Mouse (Mus musculus) midbrain, embryonic 10.5 days (tissue): ENCODE results near the gene Plekhg1. TPM values are rescaled to one million over a fixed set of nuclear protein-coding genes. Genes with fewer than 3 reads are reported as not detected.

Experiments used
- DNase-seq: peaks from one replicate; pipeline ENCODE4 v3.0.0-alpha.2; 2017; ENCODE audit warnings: low spot score
- H3K27ac ChIP-seq: fragments of 300-500 bp; sonication (generic); replicated peaks from 2 replicates; pipeline ENCODE4 v1.5.1; 2016; ENCODE audit warnings: mild to moderate bottlenecking
- H3K27me3 ChIP-seq: fragments of 300-500 bp; sonication (generic); 2 replicates; pipeline ENCODE4 v1.6.1; 2016; ENCODE audit warnings: low read depth, mild to moderate bottlenecking; ENCODE audit not compliant: poor library complexity, severe bottlenecking
- H3K36me3 ChIP-seq: fragments of 300-500 bp; sonication (generic); 2 replicates; pipeline ENCODE4 v1.6.1; 2016; ENCODE audit warnings: mild to moderate bottlenecking, moderate library complexity
- H3K4me1 ChIP-seq: fragments of 300-500 bp; sonication (generic); 2 replicates; pipeline ENCODE4 v1.6.1; 2016
- H3K4me3 ChIP-seq: fragments of 300-500 bp; sonication (generic); 2 replicates; pipeline ENCODE4 v1.5.1; 2016; ENCODE audit warnings: mild to moderate bottlenecking, moderate library complexity
- H3K9me3 ChIP-seq: fragments of 300-500 bp; sonication (generic); replicated peaks from 2 replicates; pipeline ENCODE4 v1.6.1; 2016; ENCODE audit warnings: mild to moderate bottlenecking
- WGBS: fragments of 180-500 bp; shearing (Covaris S2); methylation state at CpG from one replicate; pipeline ENCODE4 v1.1.7; 2016; 5-methylcytosine and 5-hydroxymethylcytosine counted together
- polyA plus RNA-seq: library from polyadenylated mRNA; unstranded; fragments of >200 nt; fragmentation: Nextera tagmentation; extraction: Ambion mirVana; gene quantifications from 2 replicates; pipeline ENCODE4 v1.2.1, GENCODE M21; 2016

Plekhg1 gene
- polyA plus RNA-seq, 1 experiment from 2014 or later = 11.7 TPM

DNA sequence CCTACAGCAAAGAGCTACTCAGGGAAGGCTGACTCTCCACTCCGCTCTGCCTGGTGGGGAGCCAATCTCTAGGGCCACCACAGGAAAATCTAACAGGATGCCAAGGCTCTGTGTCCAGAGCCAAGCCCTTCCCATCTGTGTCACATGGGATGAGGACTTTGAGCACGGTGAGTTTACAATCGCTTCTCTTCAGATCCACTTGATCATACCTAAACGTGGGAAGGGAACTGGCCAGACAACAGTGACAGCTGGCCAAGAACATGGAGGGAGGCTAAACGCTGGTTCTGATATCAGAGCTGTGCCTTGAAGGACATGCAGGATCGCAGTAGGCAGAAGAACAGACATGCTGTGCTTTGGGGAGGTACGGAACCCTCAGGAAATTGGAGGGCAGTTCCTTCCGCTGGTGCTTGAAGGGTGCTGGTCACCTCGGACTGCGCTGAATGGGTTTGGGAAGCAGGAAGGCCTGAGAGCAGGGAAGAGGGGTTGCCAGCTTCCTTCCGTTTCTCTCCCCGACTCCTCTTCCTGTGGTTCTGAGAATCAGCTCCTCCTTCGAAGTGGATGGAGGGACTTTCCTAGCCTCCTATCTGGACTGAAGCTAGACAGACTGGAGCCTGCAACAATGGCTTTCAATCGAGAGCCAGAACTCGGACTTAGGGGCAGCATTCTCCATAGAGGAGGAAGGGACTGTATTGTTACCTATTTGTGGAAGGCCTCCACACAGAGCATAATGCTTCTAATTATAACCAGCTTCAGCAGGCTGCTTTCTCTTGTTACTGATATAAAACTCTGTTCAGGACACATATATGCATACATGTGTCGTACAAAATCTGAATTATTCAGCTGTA is 21.9 kb upstream of the Plekhg1 start:
- Histone ChIP-seq H3K36me3 (no peaks in the 10 kb centered on the region), H3K27ac (no peak overlapping the region), H3K9me3 (no peaks in the 10 kb centered on the region), H3K4me3 (no peak overlapping the region), H3K27me3 (no peaks in the 10 kb centered on the region), H3K4me1 (peaks cover 29% of the 10 kb centered on the region)
- no peak for DNase-seq
- WGBS = 72% methylated on average over 16 of the region's 16 CpGs

DNA sequence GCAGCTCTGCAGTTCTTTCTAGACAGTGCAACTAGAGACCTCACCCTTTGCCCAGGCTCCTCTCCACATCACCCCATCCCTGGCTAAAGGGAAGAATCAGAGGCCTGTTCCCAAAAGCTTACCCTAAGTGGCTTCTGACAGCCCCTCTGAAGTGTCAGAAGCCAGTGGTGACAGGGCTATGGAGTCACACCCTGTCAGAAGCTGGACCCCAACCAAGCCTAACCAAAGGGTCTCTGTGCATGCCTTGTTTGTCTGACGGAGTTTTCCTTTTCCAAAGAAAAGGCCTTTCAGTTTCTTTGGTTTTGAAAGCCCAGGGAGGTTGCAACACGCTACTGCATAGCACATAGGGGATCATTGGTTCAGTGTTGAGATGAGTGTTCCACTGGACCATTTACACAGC is 19.9 kb upstream of the Plekhg1 start:
- Histone ChIP-seq H3K4me1 (peaks cover 29% of the 10 kb centered on the region), H3K4me3 (no peak overlapping the region), H3K36me3 (no peaks in the 10 kb centered on the region), H3K27ac (no peak overlapping the region), H3K9me3 (no peaks in the 10 kb centered on the region), H3K27me3 (no peaks in the 10 kb centered on the region)
- no peak for DNase-seq
- 82% methylated on average over 2 of the region's 2 CpGs for WGBS

DNA sequence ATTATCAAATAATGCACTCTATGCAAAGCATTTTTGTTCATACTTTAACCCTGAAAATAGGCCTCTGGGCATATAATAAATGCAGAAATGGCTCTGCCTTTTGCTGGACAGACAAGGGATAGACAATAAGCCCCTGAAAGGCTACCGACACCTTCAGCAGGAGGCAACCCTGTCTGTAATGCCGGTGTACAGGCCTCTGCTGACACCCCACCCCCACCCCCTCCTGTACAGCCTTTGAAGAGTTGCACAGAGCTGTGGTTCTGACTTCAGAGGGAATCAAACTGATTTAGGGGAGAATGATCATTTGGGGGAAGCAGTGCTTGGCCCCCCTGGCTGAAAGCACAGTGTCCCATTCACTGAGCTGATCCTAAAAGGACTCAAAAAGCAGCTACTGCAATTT is 17.8 kb upstream of the Plekhg1 start:
- no peak for DNase-seq
- Histone ChIP-seq H3K27me3 (no peaks in the 10 kb centered on the region), H3K9me3 (no peaks in the 10 kb centered on the region), H3K4me1 (peaks cover 29% of the 10 kb centered on the region), H3K27ac (peak overlapping the region; percentile 68), H3K4me3 (no peak overlapping the region), H3K36me3 (no peaks in the 10 kb centered on the region)
- 32% methylated on average over 2 of the region's 2 CpGs for WGBS

DNA sequence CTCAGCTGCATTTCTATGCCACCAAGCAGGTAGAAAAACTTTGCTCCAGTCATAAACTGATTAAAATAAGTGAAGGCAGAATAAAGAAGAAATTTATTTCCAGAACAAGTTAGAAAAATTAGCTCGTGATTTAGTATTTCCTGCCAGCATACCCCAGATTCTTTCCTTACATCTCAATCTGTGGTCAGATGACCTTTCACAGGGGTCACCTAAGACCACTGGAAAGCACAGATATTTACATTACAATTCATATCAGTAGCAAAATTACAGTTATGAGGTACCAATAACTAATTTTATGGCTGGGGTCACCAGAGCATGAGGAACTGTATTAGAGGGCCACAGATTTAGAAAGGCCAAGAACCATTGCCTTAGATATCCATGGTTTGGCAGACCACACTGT is 15.5 kb upstream of the Plekhg1 start:
- no peak for DNase-seq
- peaks cover 27% of the 10 kb centered on the region for H3K4me1 ChIP-seq
- H3K27ac ChIP-seq = no peak overlapping the region
- WGBS = 81% methylated on average over 1 of the region's 1 CpGs
- H3K27me3 ChIP-seq = no peaks in the 10 kb centered on the region
- no peaks in the 10 kb centered on the region for H3K9me3 ChIP-seq
- H3K4me3 ChIP-seq = no peak overlapping the region
- H3K36me3 ChIP-seq = no peaks in the 10 kb centered on the region

DNA sequence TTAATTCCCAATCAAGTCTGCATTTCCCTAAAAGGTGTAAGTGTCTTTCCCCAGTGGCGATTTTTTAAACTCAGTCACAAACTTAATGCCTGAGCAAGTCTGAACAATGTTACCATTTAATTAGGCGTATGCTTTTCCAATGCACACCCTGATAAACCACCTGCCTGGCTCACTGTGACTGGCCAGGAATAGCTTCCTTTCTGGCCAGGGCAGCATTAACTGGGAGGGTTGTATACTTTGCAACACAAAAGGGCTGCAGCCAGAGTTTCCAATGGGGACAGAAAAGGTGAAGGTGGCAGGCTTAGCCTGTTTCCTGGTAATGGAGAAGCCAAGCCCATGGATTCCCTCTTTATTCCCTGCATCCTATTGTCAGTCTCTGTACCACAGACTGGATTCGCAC is 10.5 kb upstream of the Plekhg1 start:
- no peaks in the 10 kb centered on the region for H3K27me3 ChIP-seq
- WGBS = 61% methylated on average over 3 of the region's 3 CpGs

DNA sequence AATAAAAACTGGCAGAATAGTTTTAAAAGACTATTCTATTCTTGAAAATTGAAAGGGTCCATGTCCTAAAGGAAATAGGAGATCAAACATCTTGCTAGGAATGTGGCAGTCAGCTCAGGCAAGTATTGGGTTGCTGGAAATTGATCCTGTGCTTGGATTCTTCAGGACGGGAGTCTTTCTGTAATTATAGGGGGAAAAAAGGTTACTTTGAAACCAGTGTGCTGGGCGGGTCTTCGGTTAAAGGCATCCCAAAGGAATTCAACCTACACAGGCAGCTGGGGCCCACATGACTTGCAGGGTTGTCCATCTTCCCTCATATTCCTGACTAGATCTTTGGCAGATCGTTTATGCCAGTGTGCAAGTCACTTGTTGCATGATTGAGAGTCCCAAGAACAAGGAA is 9.8 kb upstream of the Plekhg1 start:
- Histone ChIP-seq H3K4me3 (no peak overlapping the region), H3K27ac (no peak overlapping the region), H3K27me3 (no peaks in the 10 kb centered on the region), H3K4me1 (0 out of 2 replicates have a peak, but pooled peaks cover 2% of the 10 kb centered on the region), H3K9me3 (no peaks in the 10 kb centered on the region), H3K36me3 (no peaks in the 10 kb centered on the region)
- no peak for DNase-seq
- WGBS = 51% methylated on average over 4 of the region's 4 CpGs

More for the DNA sequence above, 10.5 kb upstream of the Plekhg1 start:
- Histone ChIP-seq H3K36me3 (no peaks in the 10 kb centered on the region), H3K4me3 (no peak overlapping the region), H3K4me1 (0 out of 2 replicates have a peak, but pooled peaks cover 2% of the 10 kb centered on the region), H3K9me3 (no peaks in the 10 kb centered on the region), H3K27ac (no peak overlapping the region)
- no peak for DNase-seq

DNA sequence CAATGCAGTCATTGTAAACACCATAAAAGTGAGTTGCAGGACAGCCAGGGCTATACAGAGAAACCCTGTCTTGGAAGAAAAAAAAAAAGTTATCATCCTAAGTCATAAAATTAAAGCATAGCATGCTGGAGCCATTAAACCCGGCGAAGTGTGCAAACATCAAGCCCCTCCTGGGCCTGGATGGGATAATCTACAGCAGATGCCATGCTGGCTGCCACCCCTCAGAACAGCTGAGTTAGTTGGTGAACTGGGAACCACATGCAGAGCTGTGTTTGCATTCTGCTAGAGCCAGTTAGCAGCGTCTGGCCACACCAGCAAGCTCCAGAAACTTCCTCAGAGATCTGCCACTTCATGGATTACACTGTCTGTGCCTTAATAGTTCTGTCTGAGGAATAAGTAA is 3.1 kb upstream of the Plekhg1 start:
- Histone ChIP-seq H3K27ac (no peak overlapping the region), H3K9me3 (0 out of 2 replicates have a peak, but pooled peaks cover 2% of the 10 kb centered on the region), H3K4me1 (peaks cover 18% of the 10 kb centered on the region), H3K27me3 (0 out of 2 replicates have a peak, but pooled peaks cover 3% of the 10 kb centered on the region), H3K4me3 (no peak overlapping the region), H3K36me3 (no peaks in the 10 kb centered on the region)
- no peak for DNase-seq
- WGBS = 70% methylated on average over 3 of the region's 3 CpGs

DNA sequence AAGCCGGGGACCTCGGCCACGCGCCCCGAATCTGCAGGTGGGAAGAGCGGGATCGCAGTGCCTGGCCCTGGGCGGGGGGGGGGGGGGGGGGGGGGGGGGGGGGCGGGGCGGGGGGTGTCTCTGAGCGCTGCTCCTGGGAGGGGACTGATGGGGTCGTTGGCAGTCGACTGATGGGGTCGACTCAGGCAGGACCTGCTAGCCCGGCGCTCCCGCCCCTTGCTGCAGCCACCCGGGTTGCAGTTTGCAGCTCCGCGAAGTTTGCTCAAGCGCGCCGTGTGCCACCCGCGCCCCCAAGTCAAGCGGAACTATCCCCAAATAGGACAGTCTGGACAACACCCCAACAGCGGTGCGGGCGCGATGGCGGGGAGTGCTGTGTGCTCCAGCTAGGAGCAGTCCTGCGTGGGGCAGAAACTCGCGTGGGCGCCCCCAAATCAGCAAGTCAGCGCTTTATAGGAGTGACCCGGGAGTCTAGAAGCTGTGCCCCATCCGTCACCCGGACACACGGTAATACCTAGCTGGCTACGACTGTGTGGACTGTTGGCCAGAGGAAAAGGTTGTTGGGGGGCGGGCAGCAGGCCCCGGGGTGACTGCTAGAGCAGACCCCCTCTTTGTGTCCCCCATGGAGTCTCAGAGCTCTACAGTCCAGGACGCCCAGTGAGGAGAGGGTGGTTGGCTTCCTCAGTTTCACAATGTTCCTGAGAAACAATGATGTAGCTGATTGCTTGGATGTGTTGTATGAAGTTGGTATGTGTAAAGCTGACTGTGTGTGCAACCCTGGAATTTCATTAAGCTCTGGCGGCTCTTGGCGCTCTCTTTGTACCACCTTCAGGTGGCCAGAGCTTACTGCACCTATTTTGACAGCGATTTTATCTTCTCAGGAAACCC is 582 bp downstream of the Plekhg1 start:
- peak; percentile 84 for DNase-seq
- Histone ChIP-seq H3K9me3 (0 out of 2 replicates have a peak, but pooled peaks cover 2% of the 10 kb centered on the region), H3K4me1 (peaks cover 27% of the 10 kb centered on the region), H3K27me3 (0 out of 2 replicates have a peak, but pooled peaks cover 3% of the 10 kb centered on the region), H3K27ac (peak overlapping the region; percentile 91), H3K4me3 (peak overlapping the region; percentile 78), H3K36me3 (no peaks in the 10 kb centered on the region)
- under 1% methylated on average over 40 of the region's 47 CpGs for WGBS

DNA sequence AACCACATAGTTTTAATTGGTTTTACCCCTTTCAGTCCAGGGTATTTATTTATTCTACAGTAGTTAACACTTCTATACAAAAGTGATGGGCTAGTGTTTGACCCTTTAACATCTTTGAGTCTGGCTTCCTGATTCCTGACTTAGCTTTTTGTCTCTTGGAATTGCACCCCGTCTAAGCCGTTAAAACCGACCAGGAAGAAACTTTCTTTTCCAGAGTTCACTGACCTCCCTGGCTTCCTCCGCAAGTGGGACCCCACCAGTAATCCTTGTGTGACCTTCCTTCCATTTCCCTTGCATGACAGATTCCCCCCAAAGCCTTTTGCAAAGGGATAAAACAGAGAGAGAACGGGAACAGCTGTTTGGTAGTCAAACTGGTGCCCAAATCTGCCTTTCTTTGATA is 1.6 kb downstream of the Plekhg1 start:
- 0 out of 2 replicates have a peak, but pooled peaks cover 2% of the 10 kb centered on the region for H3K9me3 ChIP-seq
- H3K27ac ChIP-seq = no peak overlapping the region
- peaks cover 31% of the 10 kb centered on the region for H3K4me1 ChIP-seq
- H3K27me3 ChIP-seq = 0 out of 2 replicates have a peak, but pooled peaks cover 3% of the 10 kb centered on the region
- no peaks in the 10 kb centered on the region for H3K36me3 ChIP-seq
- DNase-seq = no peak
- peak overlapping the region; percentile 78 for H3K4me3 ChIP-seq
- under 1% methylated on average over 5 of the region's 5 CpGs for WGBS

DNA sequence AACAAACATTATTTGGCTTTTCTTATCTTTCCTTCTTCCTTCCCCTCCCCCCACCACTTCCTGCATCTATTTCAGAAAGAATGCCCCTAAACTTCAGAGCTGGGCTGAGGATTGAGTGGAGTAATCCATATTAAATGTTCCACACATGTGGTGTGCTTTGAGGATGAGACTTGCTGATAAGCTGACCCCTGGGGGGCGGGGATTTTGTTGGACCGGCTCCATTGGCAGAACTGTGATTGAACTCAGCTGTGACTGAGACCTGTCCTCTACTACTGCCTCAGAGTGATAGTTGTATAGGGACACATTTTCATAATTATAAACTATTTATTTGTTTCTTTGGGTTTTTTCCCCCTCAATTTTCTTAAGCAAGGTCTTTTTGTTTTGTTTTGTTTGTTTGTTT is 2.9 kb downstream of the Plekhg1 start:
- Histone ChIP-seq H3K36me3 (no peaks in the 10 kb centered on the region), H3K27me3 (0 out of 2 replicates have a peak, but pooled peaks cover 3% of the 10 kb centered on the region), H3K9me3 (0 out of 2 replicates have a peak, but pooled peaks cover 2% of the 10 kb centered on the region), H3K4me1 (peaks cover 34% of the 10 kb centered on the region), H3K4me3 (no peak overlapping the region), H3K27ac (no peak overlapping the region)
- 33% methylated on average over 2 of the region's 2 CpGs for WGBS
- no peak for DNase-seq

DNA sequence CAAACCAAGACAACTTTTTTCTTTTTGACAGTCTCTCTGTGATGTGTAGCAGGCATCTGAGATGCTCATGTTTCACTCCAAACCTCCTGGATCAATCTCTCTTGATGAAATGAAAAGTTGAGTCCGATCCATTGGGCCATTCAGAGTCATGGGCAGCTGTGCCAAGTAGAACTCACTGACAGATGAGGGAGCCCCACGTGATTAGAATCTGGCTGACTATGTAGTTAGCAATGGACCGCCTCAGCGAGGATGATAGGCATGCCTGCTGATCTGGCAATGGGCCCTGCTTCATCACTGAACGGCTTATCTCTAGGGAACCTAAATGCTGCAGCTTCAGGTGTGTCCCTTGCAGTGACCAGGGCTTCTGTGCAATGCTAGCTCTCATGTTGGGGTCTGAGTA is 3.7 kb downstream of the Plekhg1 start:
- no peak for DNase-seq
- Histone ChIP-seq H3K4me3 (no peak overlapping the region), H3K27ac (no peak overlapping the region), H3K27me3 (0 out of 2 replicates have a peak, but pooled peaks cover 3% of the 10 kb centered on the region), H3K36me3 (no peaks in the 10 kb centered on the region), H3K9me3 (0 out of 2 replicates have a peak, but pooled peaks cover 2% of the 10 kb centered on the region), H3K4me1 (peaks cover 34% of the 10 kb centered on the region)
- WGBS = 90% methylated on average over 5 of the region's 5 CpGs

DNA sequence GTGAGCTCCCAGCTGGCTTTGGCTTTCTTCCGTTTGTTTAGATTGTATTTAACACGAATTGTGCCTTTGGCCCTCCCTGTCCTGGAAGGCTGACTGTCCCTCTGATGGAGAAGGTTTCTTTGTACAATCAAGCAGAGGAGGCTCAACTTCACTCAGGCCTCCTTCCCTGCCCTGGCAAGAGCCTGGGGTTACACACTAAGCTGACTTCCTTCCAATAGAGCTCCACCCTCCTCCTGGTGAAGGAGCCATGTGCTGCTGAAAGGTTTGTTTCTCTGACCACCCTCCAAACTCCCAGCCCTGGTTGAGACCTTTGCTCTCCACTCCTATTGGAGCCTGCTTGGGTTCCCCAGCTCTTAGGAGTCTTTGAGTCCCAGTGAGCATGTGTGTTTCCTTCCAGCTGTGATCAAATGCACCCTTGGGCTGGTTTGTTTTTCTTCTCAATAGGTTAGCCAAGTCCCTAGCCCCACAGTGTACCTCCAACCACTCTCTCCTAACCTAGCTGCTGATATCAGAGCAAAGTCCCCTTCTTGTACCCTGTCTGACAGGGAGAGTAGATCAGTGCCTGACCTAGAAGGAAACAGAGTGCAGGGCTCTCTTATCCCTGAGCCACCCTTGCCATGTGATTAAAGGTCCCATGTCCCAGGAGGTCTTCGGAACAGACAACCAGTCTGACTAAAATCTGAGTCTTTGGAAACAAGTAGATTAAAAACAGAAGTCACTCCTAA is 6.8 kb downstream of the Plekhg1 start:
- Histone ChIP-seq H3K4me3 (no peak overlapping the region), H3K4me1 (peaks cover 17% of the 10 kb centered on the region), H3K9me3 (no peaks in the 10 kb centered on the region), H3K27me3 (no peaks in the 10 kb centered on the region), H3K36me3 (no peaks in the 10 kb centered on the region), H3K27ac (no peak overlapping the region)
- 54% methylated on average over 3 of the region's 3 CpGs for WGBS
- no peak for DNase-seq
